Mouse (Mus musculus) cerebellum, adult 2 months (tissue): ENCODE data around the gene Clasp1. TPM values are rescaled to one million over a fixed set of nuclear protein-coding genes. Genes with fewer than 3 reads are reported as not detected.

Experiments used
- DNase-seq, 2 experiments: peaks; one replicate each; pipeline ENCODE4 v3.0.0; 2021
- H3K27ac ChIP-seq: fragments of 200-500 bp; 2 replicates; pipeline ENCODE4 v1.5.1; 2012; ENCODE audit warnings: low read length, control low read depth, inconsistent platforms; ENCODE audit not compliant: insufficient read depth
- H3K27me3 ChIP-seq: fragments of 200-500 bp; 2 replicates; pipeline ENCODE4 v1.6.1; 2012; ENCODE audit warnings: inconsistent platforms, mild to moderate bottlenecking, low read length, moderate library complexity; ENCODE audit not compliant: control insufficient read depth, insufficient read depth
- H3K4me1 ChIP-seq: fragments of 200-500 bp; 2 replicates; pipeline ENCODE4 v1.6.1; 2011; ENCODE audit warnings: low read length; ENCODE audit not compliant: control insufficient read depth, insufficient read depth
- H3K4me3 ChIP-seq: fragments of 200-500 bp; replicated peaks from 2 replicates; pipeline ENCODE3; 2011; ENCODE audit warnings: mild to moderate bottlenecking, low read depth, low read length, control low read depth; ENCODE audit not compliant: insufficient read depth
- CTCF ChIP-seq: fragments of 200-500 bp; IDR thresholded peaks from 2 replicates; pipeline ENCODE4 v1.5.1; 2011; ENCODE audit warnings: low read depth, mild to moderate bottlenecking, control low read depth, low read length, moderate library complexity, borderline replicate concordance; ENCODE audit not compliant: insufficient read depth
- POLR2A ChIP-seq: fragments of 200-500 bp; IDR thresholded peaks from 2 replicates; pipeline ENCODE4 v1.6.1; 2011; ENCODE audit warnings: low read length, control low read depth, borderline replicate concordance; ENCODE audit not compliant: insufficient read depth
- WGBS: fragments of 180-500 bp; shearing (Covaris S2); methylation state at CpG from one replicate; pipeline ENCODE4 v1.1.7; 2018; 5-methylcytosine and 5-hydroxymethylcytosine counted together
- polyA plus RNA-seq: library from polyadenylated mRNA; depleted of rRNA; stranded (reverse); fragments of >200 nt; gene quantifications from 2 replicates; pipeline ENCODE4 v1.2.3, GENCODE M21; 2012

The Clasp1 gene
- polyA plus RNA-seq, 1 experiment = 63.7 TPM

DNA sequence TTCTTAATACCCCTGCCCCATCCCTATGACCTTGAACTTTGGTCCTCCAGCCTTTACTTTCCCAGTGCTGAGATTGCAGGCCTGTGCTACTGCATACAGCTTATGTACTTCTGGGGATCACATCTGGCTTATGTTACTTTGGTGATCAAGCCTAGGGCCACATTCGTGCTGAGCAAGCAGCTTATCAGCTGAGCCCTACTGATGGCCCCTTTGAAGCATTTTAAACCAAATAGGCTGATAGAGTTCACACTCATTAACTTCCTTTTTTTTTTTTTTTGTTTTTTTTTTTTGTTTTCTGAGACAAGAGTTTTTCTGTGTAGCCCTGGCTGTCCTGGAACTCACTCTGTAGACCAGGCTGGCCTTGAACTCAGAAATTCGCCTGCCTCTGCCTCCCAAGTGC lies 164.2 kb downstream of the Clasp1 start:
- Histone ChIP-seq H3K27me3 (no peaks in the 10 kb centered on the region), H3K4me3 (no peak overlapping the region), H3K27ac (no peak overlapping the region), H3K4me1 (no peaks in the 10 kb centered on the region)
- TF ChIP-seq CTCF = no peak
- TF ChIP-seq POLR2A = no peak
- DNase-seq = no peak
- 97% methylated on average over 2 of the region's 2 CpGs for WGBS

DNA sequence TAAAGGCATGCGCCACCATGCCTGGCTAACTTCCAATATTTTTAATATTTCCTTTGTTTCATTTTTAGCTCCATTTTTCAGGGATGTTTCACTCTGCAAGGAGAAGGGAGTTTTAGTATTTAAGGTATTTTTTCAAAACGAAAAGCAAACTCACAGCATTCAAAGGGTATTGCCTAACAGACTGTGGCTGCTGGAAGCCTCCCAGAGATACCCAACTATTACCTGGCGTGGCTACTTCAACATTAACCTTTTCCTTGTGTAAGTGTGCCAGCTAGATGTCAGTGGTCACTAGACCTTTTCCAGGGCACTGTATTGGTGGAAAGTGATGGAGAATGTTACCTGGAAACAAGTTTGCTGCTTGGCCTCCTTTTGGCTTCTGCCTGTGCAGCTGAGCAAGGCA lies 164.6 kb downstream of the Clasp1 start:
- no peak overlapping the region for H3K4me3 ChIP-seq
- H3K27ac ChIP-seq = no peak overlapping the region
- WGBS = 60% methylated on average over 3 of the region's 3 CpGs
- no peaks in the 10 kb centered on the region for H3K27me3 ChIP-seq
- TF ChIP-seq POLR2A = no peak
- no peak for TF ChIP-seq CTCF
- no peak for DNase-seq
- no peaks in the 10 kb centered on the region for H3K4me1 ChIP-seq

DNA sequence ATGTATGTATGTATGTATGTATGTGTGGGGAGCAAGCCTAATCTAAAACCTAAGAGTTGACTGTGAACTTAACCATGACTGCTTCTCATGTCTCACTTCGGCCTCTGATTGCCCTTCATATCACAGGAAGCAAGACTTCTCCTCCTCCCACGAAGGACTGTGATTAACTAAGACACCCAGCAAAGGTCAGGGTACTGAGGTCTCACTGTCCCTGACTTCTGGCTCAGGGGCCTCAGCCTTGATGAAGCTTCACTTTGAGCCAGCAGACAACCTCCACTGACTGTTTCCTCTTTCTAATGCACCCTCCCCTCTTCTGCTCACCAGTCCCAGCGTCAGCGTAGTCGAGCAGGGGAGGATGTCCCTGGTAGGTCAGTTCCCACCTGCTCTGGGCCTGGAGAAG lies 166.1 kb downstream of the Clasp1 start:
- WGBS = 91% methylated on average over 5 of the region's 5 CpGs
- TF ChIP-seq CTCF (no peak), POLR2A (no peak)

DNA sequence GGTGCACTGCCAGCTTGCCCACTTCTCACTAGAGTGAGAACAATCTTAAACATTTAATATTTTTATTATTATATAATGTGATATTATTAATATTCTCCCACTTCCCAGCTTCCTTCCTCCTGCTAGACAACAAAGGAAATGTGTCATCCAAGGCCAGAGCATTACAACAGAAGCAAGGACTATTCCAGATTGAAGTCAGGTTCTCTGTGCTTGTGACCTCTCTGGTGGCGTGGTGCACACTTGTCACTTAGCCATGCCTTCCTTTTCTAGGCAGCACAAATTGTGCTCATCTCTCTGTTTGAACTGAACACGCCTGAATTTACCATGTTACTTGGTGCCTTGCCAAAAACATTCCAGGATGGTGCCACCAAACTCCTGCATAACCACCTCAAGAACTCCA lies 170.9 kb downstream of the Clasp1 start:
- H3K4me1 ChIP-seq = no peaks in the 10 kb centered on the region
- no peaks in the 10 kb centered on the region for H3K27me3 ChIP-seq
- H3K4me3 ChIP-seq = no peak overlapping the region
- no peak for DNase-seq
- 80% methylated on average over 2 of the region's 2 CpGs for WGBS
- H3K27ac ChIP-seq = no peak overlapping the region
- TF ChIP-seq CTCF (no peak), POLR2A (no peak)

More for the DNA sequence above, 166.1 kb downstream of the Clasp1 start:
- DNase-seq = no peak
- H3K27ac ChIP-seq = no peak overlapping the region
- H3K4me1 ChIP-seq = no peaks in the 10 kb centered on the region
- H3K27me3 ChIP-seq = no peaks in the 10 kb centered on the region
- H3K4me3 ChIP-seq = no peak overlapping the region

DNA sequence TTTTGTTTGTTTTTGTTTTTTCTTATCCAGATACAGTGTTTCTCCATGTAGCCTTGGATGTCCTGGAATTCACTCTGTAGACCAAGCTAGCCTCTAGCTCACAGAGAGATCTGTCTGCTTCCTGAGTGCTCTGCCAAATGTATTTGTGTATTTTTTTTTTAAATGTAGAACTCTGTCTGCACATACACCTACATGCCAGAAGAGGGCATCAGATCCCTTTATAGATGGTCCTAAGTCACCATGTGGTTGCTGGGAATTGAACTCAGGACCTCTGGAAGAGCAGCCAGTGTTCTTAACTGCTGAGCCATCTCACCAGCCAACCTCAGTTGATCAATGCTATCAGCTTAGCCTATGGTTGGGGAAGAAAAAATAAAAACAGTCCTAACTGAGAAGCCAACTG lies 175.7 kb downstream of the Clasp1 start:
- H3K4me1 ChIP-seq = no peaks in the 10 kb centered on the region

DNA sequence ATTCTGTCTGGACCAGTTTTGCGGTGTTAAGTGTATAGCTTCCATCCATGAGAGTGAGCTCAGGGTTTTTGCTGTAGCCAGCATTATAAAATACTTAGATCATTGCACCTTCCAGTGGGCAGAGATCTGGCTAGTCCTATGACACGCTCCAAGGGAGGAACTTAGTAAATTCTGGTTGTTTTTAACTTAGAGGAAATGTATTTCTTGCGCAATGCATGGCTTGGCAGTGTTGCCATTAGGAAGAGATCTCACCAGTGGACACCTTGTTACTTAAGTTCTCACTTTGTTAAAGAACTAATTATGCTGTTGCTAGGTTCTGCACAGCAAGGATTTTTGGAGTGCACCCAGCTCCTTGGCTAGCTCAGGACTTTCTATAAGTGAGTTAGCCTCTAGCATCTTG lies 178.8 kb downstream of the Clasp1 start:
- no peak overlapping the region for H3K27ac ChIP-seq
- no peak overlapping the region for H3K4me3 ChIP-seq
- DNase-seq = no peak
- no peaks in the 10 kb centered on the region for H3K4me1 ChIP-seq
- WGBS = 97% methylated on average over 3 of the region's 3 CpGs
- no peaks in the 10 kb centered on the region for H3K27me3 ChIP-seq
- TF ChIP-seq POLR2A = no peak
- TF ChIP-seq CTCF = no peak

More for the DNA sequence above, 175.7 kb downstream of the Clasp1 start:
- no peak overlapping the region for H3K4me3 ChIP-seq
- no peak overlapping the region for H3K27ac ChIP-seq
- no peak for DNase-seq
- TF ChIP-seq CTCF (no peak), POLR2A (no peak)
- H3K27me3 ChIP-seq = no peaks in the 10 kb centered on the region

DNA sequence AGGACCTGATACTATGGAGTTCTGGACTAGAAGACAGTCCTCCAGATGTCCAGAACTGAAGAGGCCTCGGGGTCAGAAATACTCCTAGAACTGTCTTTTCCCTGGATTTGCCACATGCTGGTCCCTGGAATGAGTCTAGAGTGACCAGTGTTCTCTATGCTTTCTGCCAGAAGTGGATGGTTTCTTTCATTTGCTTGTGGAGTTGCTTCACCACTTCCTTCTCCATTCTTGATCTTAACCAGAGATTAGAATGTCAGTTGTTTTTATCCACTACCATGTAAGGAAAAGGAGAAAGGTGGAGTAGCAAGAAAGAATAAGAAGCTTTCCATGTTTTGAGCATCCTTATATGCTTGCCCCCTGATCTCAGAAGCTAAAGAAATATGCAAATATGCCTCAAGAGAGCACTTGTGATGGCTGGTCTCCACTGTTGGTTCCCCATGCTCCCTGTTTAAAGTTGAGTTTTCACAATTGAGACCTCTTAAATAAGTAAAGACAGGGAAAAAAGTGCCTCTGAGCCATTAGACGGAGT lies 191.4 kb downstream of the Clasp1 start:
- Histone ChIP-seq H3K4me1 (no peaks in the 10 kb centered on the region), H3K27me3 (no peaks in the 10 kb centered on the region), H3K4me3 (no peak overlapping the region), H3K27ac (no peak overlapping the region)
- WGBS = 89% methylated on average over 2 of the region's 2 CpGs
- DNase-seq = no peak
- TF ChIP-seq POLR2A = no peak
- no peak for TF ChIP-seq CTCF

DNA sequence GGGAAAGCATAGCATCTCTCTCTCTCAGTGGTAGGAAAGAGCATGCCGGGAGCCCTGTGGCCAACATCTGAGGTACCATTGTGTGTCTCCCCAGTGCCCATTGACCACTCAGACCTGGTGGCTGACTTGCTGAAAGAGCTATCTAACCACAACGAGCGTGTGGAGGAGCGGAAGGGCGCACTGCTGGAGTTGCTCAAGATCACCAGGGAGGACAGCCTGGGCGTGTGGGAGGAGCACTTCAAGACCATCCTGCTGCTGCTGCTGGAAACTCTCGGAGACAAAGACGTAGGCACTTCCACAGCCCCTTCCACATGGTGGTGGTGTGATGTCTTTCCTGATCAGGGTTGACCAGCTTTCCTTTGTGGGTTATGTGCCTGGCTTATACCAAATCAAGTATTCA lies 192.3 kb downstream of the Clasp1 start:
- H3K4me1 ChIP-seq = no peaks in the 10 kb centered on the region
- TF ChIP-seq CTCF = no peak
- WGBS = 97% methylated on average over 8 of the region's 8 CpGs
- no peak overlapping the region for H3K4me3 ChIP-seq
- H3K27ac ChIP-seq = no peak overlapping the region
- H3K27me3 ChIP-seq = no peaks in the 10 kb centered on the region
- DNase-seq = no peak

DNA sequence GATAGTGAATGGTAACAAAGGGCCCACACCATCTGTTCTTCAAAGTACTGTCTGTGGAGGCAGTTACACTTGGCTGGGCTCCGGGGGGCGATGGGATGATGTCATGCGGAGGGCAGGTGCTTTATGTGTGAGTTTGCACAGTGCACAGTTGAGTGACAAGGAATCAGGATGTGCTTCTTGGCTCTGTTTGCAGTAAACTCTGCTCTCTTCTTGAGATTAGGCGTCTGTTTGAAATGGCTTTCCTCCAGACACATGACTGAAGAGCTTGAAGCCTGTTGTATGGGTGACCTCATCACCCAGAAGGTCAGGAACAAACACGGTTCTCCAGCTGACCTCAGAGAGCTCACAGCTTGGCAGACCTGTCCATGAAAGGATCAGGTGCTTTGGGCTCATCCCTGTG lies 200.9 kb downstream of the Clasp1 start:
- H3K27ac ChIP-seq = no peak overlapping the region
- 55% methylated on average over 5 of the region's 5 CpGs for WGBS
- no peaks in the 10 kb centered on the region for H3K27me3 ChIP-seq
- H3K4me1 ChIP-seq = no peaks in the 10 kb centered on the region
- TF ChIP-seq CTCF (no peak), POLR2A (no peak)
- DNase-seq = no peak
- H3K4me3 ChIP-seq = no peak overlapping the region
